Mouse (Mus musculus) CH12.LX (cell line): ENCODE measurements around the gene Bmyc.
A peak's percentile ranks its signal among the peaks of the same experiment; 100 is the strongest.

ENCODE experiments used
- BHLHE40 ChIP-seq: IDR thresholded peaks from 2 replicates; pipeline ENCODE4 v1.6.1; 2011; ENCODE audit warnings: mild to moderate bottlenecking, low read depth, low read length, improper control_type of control experiment
- CTCF ChIP-seq, 2 experiments: IDR thresholded peaks in 1 of 2; conservative IDR thresholded peaks in 1 of 2; 2 replicates each; pipeline ENCODE4 v1.5.1; 2011 to 2012; ENCODE audit warnings: low read depth in 2 of 2, low read length in 2 of 2, improper control_type of control experiment in 1 of 2, inconsistent platforms in 1 of 2, mild to moderate bottlenecking in 1 of 2, moderate library complexity in 1 of 2
- ELF1 ChIP-seq: IDR thresholded peaks from 2 replicates; pipeline ENCODE4 v1.6.1; 2014; ENCODE audit warnings: low read depth, mild to moderate bottlenecking, inconsistent platforms, low read length, improper control_type of control experiment
- EP300 ChIP-seq: IDR thresholded peaks from 2 replicates; pipeline ENCODE4 v1.6.1; 2011; ENCODE audit warnings: low read length, improper control_type of control experiment
- GABPA ChIP-seq: IDR thresholded peaks from 2 replicates; pipeline ENCODE4 v1.6.1; 2012; ENCODE audit warnings: low read depth, low read length, improper control_type of control experiment, inconsistent platforms; ENCODE audit not compliant: insufficient replicate concordance
- HCFC1 ChIP-seq: IDR thresholded peaks from 2 replicates; pipeline ENCODE4 v1.6.1; 2012; ENCODE audit warnings: low read depth, mild to moderate bottlenecking, inconsistent platforms, low read length, improper control_type of control experiment
- JUND ChIP-seq: conservative IDR thresholded peaks from 2 replicates; pipeline ENCODE4 v1.6.1; 2011; ENCODE audit warnings: low read depth, low read length, improper control_type of control experiment
- MAFK ChIP-seq: IDR thresholded peaks from 2 replicates; pipeline ENCODE4 v1.6.1; 2011; ENCODE audit warnings: low read length, improper control_type of control experiment; ENCODE audit not compliant: insufficient replicate concordance
- MAZ ChIP-seq: IDR thresholded peaks from 2 replicates; pipeline ENCODE4 v1.6.1; 2012; ENCODE audit warnings: low read depth, mild to moderate bottlenecking, inconsistent platforms, low read length, improper control_type of control experiment, moderate library complexity
- TCF12 ChIP-seq: IDR thresholded peaks from 2 replicates; pipeline ENCODE4 v1.6.1; 2014; ENCODE audit warnings: low read depth, mild to moderate bottlenecking, inconsistent platforms, low read length, improper control_type of control experiment
- USF1 ChIP-seq: IDR thresholded peaks from 2 replicates; pipeline ENCODE4 v1.6.1; 2014; ENCODE audit warnings: low read depth, mild to moderate bottlenecking, inconsistent platforms, low read length, improper control_type of control experiment
- ZC3H11A ChIP-seq: IDR thresholded peaks from 2 replicates; pipeline ENCODE4 v1.6.1; 2012; ENCODE audit warnings: low read depth, mild to moderate bottlenecking, inconsistent platforms, low read length, improper control_type of control experiment
- ZMIZ1 ChIP-seq: IDR thresholded peaks from 2 replicates; pipeline ENCODE4 v1.6.1; 2012; ENCODE audit warnings: low read depth, mild to moderate bottlenecking, inconsistent platforms, low read length, improper control_type of control experiment
- ZNF384 ChIP-seq: IDR thresholded peaks from 2 replicates; pipeline ENCODE4 v1.6.1; 2012; ENCODE audit warnings: low read depth, low read length, improper control_type of control experiment, inconsistent platforms

DNA sequence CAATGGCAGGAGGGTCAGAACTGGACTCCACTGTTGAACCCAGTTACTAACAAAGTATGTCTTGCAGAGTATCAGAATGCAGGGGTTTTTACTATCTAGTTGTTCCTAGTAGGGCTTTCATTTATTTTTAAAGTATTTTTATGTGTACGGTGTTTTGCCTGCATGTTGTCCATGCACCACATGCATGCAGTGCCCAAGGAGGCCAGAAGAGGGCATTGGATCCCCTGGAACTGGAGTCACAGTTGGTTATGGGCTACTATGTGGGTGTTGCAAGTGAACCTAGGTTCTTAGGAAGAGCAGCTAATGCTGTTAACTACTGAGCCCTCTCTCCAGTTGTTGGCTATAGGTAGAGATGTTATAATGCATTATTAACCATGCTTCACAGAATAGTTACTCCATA, 43.0 kb upstream of the Bmyc start:
- TF ChIP-seq CTCF (conservative IDR thresholded peaks at IDR 0.05 in 1 of 2, IDR thresholded peaks at IDR 0.05 in 1 of 2; ENCODE audit: low read depth in 2 of 2, low read length in 2 of 2) (peak; percentile 74 to 85), EP300 (no peak), ZC3H11A (no peak), GABPA (no peak), BHLHE40 (no peak), MAFK (no peak), MAZ (no peak), ELF1 (no peak), ZNF384 (no peak), TCF12 (no peak), JUND (no peak), HCFC1 (no peak), ZMIZ1 (no peak), USF1 (no peak)
